Mouse (Mus musculus): ENCODE data around the gene Ccnt1. TPM values are rescaled to one million over a fixed set of nuclear protein-coding genes. Genes with fewer than 3 reads are reported as not detected.

Ccnt1 gene
- 64.7 and 65.6 TPM in 2 replicates for polyA plus RNA-seq (2015; fragmentation: Nextera tagmentation; extraction: Ambion mirVana)

- Histone ChIP-seq H3K27ac (replicated peaks) (no peak within 1 kb of the TSS), H3K27me3 (no peaks in the 10 kb centered on the region), H3K4me1 (replicated peaks) (peaks cover 20% of the 10 kb centered on the region), H3K9me3 (no peaks in the 10 kb centered on the region), H3K4me2 (no peak within 1 kb of the TSS), H3K9ac (no peak within 1 kb of the TSS), H3K36me3 (no peaks in the 10 kb centered on the region), H3K4me3 (no peak within 1 kb of the TSS)
- 84% methylated on average over 10 of the region's 10 CpGs for WGBS
- ATAC-seq (ENCODE audit: low FRiP score, low read depth), result no peak
These were observed at the start of gene Ccnt1, which contains the start of gene 4930415O20Rik for GRCm38 (mm10) chr15:98570873-98571538. Ccnt1 (minus strand) TSS chr15:98570923. 4930415O20Rik (plus strand) TSS chr15:98571004.

DNA sequence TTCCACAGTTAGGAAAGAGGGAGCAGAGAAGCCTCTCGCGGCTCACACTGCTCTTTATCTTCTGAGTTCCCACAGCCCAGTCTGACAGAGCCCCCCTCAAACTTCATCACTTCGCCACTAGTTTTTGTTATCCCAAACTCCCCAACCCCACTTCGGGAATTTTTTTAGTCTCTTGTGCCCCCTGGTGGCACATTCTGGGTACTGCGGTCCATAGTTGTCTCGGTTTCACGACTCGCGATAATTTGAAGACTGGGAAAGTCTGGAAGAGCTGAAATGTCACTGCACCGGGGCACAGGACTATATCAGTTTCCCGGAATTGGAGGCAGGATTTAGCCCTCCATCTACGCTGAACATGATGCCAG is 46.4 kb upstream of the Ccnt1 start:
- Histone ChIP-seq H3K4me2 (peak overlapping the region; percentile 19; the same call in 1 of the 2 replicates), H3K27ac (replicated peaks) (no peak overlapping the region), H3K9ac (no peak overlapping the region), H3K4me3 (no peak overlapping the region), H3K36me3 (no peaks in the 10 kb centered on the region), H3K27me3 (no peaks in the 10 kb centered on the region), H3K9me3 (no peaks in the 10 kb centered on the region), H3K4me1 (replicated peaks) (peaks cover 10% of the 10 kb centered on the region)
- ATAC-seq (ENCODE audit: low FRiP score, low read depth), result no peak
- WGBS, result 1% methylated on average over 12 of the region's 12 CpGs

DNA sequence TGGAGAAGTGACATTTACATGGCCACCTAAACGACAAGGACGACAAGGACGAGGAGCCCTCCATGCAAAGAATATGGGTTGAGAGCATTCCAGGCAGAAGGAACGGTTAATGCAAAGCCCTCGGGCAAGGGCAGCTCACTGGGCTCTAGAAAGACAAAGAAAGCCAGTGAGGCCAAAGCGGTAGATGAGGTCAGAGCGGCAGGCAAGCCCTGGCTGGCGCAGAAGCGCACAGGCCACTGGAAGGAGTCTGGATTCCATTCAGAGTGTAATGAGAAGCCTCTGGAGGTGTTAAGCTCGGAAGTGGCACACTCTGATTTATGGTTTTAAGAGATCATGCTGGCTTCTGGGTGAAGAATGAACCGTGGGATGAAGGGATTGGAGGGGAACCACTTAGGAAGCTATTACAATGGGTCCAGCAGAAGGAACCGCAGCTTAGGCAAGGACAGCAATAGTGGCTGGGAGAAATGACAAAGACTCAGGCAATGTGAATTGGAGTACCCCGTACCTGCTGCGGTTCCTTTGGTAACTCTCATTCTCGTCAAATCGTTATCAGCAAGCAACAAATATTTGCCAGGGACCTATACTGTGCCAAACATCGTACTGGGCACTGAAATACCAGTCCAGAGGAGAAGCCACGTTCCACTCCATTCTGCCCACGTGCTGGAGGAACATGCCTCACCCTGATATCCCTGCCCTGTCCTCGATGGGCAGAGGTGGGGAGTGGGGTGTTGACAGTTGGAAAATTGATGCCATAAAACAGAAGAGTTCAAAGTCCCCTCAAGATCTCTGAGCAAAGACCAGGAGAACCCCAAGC is 45.8 kb upstream of the Ccnt1 start:
- Histone ChIP-seq H3K4me3 (no peak overlapping the region), H3K9ac (no peak overlapping the region), H3K4me2 (peak overlapping the region; percentile 19; the same call in 1 of the 2 replicates), H3K36me3 (no peaks in the 10 kb centered on the region), H3K27me3 (no peaks in the 10 kb centered on the region), H3K27ac (replicated peaks) (no peak overlapping the region), H3K9me3 (no peaks in the 10 kb centered on the region), H3K4me1 (replicated peaks) (peaks cover 10% of the 10 kb centered on the region)
- peak; percentile 43; the same call in 1 of the 2 replicates for ATAC-seq (ENCODE audit: low FRiP score, low read depth)
- 40% methylated on average over 20 of the region's 20 CpGs for WGBS

GRCm38 (mm10) chr15:98615751-98616150 is 45.0 kb upstream of the Ccnt1 start:
- H3K4me3 ChIP-seq, result no peak overlapping the region
- H3K4me1 ChIP-seq (replicated peaks), result peaks cover 10% of the 10 kb centered on the region
- ATAC-seq (ENCODE audit: low FRiP score, low read depth), result no peak
- no peaks in the 10 kb centered on the region for H3K9me3 ChIP-seq
- WGBS, result 66% methylated on average over 6 of the region's 6 CpGs
- no peaks in the 10 kb centered on the region for H3K36me3 ChIP-seq
- no peak overlapping the region for H3K9ac ChIP-seq
- H3K27ac ChIP-seq (replicated peaks), result no peak overlapping the region
- no peaks in the 10 kb centered on the region for H3K27me3 ChIP-seq
- H3K4me2 ChIP-seq, result no peak overlapping the region

- no peak overlapping the region for H3K9ac ChIP-seq
- no peaks in the 10 kb centered on the region for H3K36me3 ChIP-seq
- no peak for ATAC-seq (ENCODE audit: low FRiP score, low read depth)
- H3K9me3 ChIP-seq, result no peaks in the 10 kb centered on the region
- H3K4me3 ChIP-seq, result no peak overlapping the region
- H3K27me3 ChIP-seq, result no peaks in the 10 kb centered on the region
- H3K27ac ChIP-seq (replicated peaks), result no peak overlapping the region
- H3K4me2 ChIP-seq, result no peak overlapping the region
- 41% methylated on average over 6 of the region's 6 CpGs for WGBS
- peaks cover 15% of the 10 kb centered on the region for H3K4me1 ChIP-seq (replicated peaks)
These were observed 44.2 kb upstream of the Ccnt1 start for GRCm38 (mm10) chr15:98614971-98615370.

DNA sequence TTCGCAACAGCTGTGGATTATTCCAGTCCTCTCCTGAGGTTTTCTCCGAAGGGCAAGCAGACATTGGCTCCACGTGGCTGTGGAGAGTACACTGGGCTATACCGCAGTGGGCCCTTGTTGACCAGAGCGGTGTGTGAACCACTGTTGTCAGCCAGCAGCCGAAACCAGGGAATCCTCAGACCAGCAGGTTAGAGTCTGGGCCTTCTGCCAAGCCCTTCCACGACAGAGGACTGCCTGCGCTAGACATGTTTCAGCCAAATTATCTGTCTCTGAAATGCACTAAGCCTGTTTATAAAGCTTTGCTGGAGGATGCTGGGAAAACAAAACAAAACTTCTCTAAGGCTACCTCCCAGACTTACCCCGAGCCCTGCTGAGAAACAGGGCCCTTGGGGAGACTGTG is 43.8 kb upstream of the Ccnt1 start:
- WGBS, result 36% methylated on average over 9 of the region's 9 CpGs
- Histone ChIP-seq H3K4me1 (replicated peaks) (peaks cover 16% of the 10 kb centered on the region), H3K9me3 (no peaks in the 10 kb centered on the region), H3K36me3 (no peaks in the 10 kb centered on the region), H3K9ac (no peak overlapping the region), H3K4me3 (no peak overlapping the region), H3K27ac (replicated peaks) (no peak overlapping the region), H3K27me3 (no peaks in the 10 kb centered on the region), H3K4me2 (no peak overlapping the region)
- no peak for ATAC-seq (ENCODE audit: low FRiP score, low read depth)

DNA sequence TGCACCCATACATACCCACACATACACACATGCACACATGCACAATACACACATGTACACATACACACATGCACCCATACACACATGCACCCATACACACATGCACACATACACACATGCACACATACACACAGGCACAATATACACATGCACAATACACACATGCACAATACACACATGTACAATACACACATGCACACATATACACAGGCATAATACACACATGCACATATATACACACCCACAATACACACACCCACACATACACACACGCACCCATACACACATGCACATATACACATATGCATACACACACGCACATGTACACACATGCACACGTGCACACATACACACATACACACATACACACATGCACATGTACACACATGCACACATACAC is 41.5 kb upstream of the Ccnt1 start:
- peaks cover 32% of the 10 kb centered on the region for H3K4me1 ChIP-seq (replicated peaks)
- no peak overlapping the region for H3K9ac ChIP-seq
- H3K9me3 ChIP-seq, result no peaks in the 10 kb centered on the region
- no peak for ATAC-seq (ENCODE audit: low FRiP score, low read depth)
- no peak overlapping the region for H3K4me2 ChIP-seq
- no peak overlapping the region for H3K4me3 ChIP-seq
- no peaks in the 10 kb centered on the region for H3K27me3 ChIP-seq
- no peak overlapping the region for H3K27ac ChIP-seq (replicated peaks)
- no peaks in the 10 kb centered on the region for H3K36me3 ChIP-seq
- 97% methylated on average over 3 of the region's 3 CpGs for WGBS

- Histone ChIP-seq H3K27ac (replicated peaks) (peak overlapping the region; percentile 87), H3K4me2 (peak overlapping the region; percentile 92), H3K9ac (peak overlapping the region; percentile 91), H3K4me1 (replicated peaks) (peaks cover 36% of the 10 kb centered on the region), H3K36me3 (no peaks in the 10 kb centered on the region), H3K27me3 (no peaks in the 10 kb centered on the region), H3K4me3 (peak overlapping the region; percentile 81), H3K9me3 (no peaks in the 10 kb centered on the region)
- 4% methylated on average over 12 of the region's 12 CpGs for WGBS
- ATAC-seq (ENCODE audit: low FRiP score, low read depth), result no peak
These were observed 39.5 kb upstream of the Ccnt1 start for GRCm38 (mm10) chr15:98610131-98610633.

- ATAC-seq (ENCODE audit: low FRiP score, low read depth), result peak; percentile 82
- H3K4me3 ChIP-seq, result peak within 1 kb of the TSS; percentile 81
- peak within 1 kb of the TSS; percentile 87 for H3K27ac ChIP-seq (replicated peaks)
- H3K9me3 ChIP-seq, result no peaks in the 10 kb centered on the region
- H3K4me2 ChIP-seq, result peak within 1 kb of the TSS; percentile 92
- peaks cover 32% of the 10 kb centered on the region for H3K4me1 ChIP-seq (replicated peaks)
- H3K9ac ChIP-seq, result peak within 1 kb of the TSS; percentile 91
- H3K36me3 ChIP-seq, result peaks cover under 1% of the 10 kb centered on the region; the same call in 1 of the 2 replicates
- 2% methylated on average over 54 of the region's 75 CpGs for WGBS
- H3K27me3 ChIP-seq, result no peaks in the 10 kb centered on the region
These were observed 38.8 kb upstream of the Ccnt1 start, which contains the start of gene Adcy6 for GRCm38 (mm10) chr15:98609331-98610130. Adcy6 (minus strand) TSS chr15:98610076.

DNA sequence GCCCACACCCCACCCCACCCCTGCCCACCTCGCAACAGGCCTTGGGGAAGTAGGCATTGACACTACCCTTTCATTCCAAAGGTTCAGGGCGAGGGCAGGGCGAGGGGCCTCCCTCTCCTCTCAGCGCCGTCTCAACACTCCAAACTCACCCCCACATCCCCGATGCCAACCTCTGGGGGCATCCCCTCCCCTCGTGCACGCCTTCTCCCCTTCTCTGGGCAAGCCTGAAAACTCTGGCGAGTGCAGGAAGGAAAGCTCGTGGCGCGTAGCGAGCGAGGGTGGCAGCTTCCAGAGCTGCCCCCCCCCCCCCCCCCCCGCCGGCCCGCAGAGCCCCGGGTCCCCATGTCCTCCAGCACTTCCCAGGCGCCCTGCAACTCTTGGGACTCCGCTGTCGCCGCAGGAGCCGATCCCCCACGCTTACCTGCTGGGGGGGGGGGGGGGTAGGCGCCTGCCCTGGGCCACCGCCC is 38.1 kb upstream of the Ccnt1 start:
- H3K36me3 ChIP-seq, result peaks cover 6% of the 10 kb centered on the region; the same call in 1 of the 2 replicates
- H3K27me3 ChIP-seq, result no peaks in the 10 kb centered on the region
- H3K9me3 ChIP-seq, result no peaks in the 10 kb centered on the region
- H3K9ac ChIP-seq, result peak overlapping the region; percentile 91
- peak overlapping the region; percentile 87 for H3K27ac ChIP-seq (replicated peaks)
- H3K4me2 ChIP-seq, result peak overlapping the region; percentile 92
- 0% methylated on average over 6 of the region's 26 CpGs for WGBS
- H3K4me3 ChIP-seq, result peak overlapping the region; percentile 81
- peak; percentile 25 for ATAC-seq (ENCODE audit: low FRiP score, low read depth)
- peaks cover 28% of the 10 kb centered on the region for H3K4me1 ChIP-seq (replicated peaks)

GRCm38 (mm10) chr15:98608058-98608783 is 37.5 kb upstream of the Ccnt1 start:
- ATAC-seq (ENCODE audit: low FRiP score, low read depth), result peak; percentile 19; the same call in 1 of the 2 replicates
- WGBS, result 9% methylated on average over 10 of the region's 10 CpGs
- Histone ChIP-seq H3K4me2 (peak overlapping the region; percentile 92), H3K9me3 (no peaks in the 10 kb centered on the region), H3K27ac (replicated peaks) (peak overlapping the region; percentile 87), H3K27me3 (no peaks in the 10 kb centered on the region), H3K4me1 (replicated peaks) (peaks cover 33% of the 10 kb centered on the region), H3K9ac (peak overlapping the region; percentile 91), H3K36me3 (peaks cover 12% of the 10 kb centered on the region), H3K4me3 (peak overlapping the region; percentile 81)

Data from hindbrain, embryonic 15.5 days (tissue).